In the genomic region with DNA sequence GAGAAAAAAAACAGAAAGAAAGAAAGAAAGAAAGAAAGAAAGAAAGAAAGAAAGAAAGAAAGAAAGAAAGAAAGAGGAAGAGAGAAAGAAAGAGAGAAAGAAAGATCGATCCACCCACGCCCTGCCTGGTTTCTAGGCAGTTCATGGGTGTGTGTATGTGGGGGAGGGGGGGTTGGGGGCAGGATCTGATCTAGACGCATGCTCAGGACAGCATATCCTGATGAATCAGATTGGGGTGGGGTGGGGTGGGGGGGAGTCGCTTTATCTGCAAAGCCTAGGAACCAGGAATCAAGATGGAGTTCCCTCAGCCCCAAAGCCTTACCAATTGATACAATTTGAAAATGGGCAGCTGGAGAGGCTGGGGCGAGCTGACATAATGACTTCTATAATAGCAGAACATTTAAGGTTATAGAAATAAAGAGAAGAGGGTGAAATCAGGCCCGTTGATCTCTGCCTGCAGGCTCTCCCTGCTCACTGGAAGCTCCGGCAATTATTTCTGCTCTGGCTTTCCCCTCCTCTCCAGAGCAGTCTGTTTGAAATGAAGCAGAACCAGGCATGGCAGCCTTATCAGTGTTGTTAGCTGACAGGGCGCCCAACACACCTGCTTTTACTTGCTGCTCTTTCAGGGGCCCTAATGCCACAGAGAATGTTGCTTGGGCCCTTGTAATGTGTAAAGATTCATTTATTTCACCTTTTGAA, we compare ENCODE assay signal across 13 mouse cellular contexts.
A peak's percentile ranks its signal among the peaks of the same experiment; 100 is the strongest.
DNase-seq lines count a peak whose midpoint lies in the region; ATAC-seq and TF ChIP-seq lines count a peak whose summit lies in the region.
"Had no signal": no experiment of that assay in that cellular context is flagged by ENCODE, and none has a peak within 500 bp of the region (broad histone marks: within the 10 kb centered on the region; RNA-seq: fewer than 3 reads in every experiment).

No protein-coding gene starts in this region.

- ATAC-seq in hindbrain, postnatal 0 days = no peak
- ATAC-seq in heart, embryonic 15.5 days (replicated peaks; ENCODE audit: insufficient number of reproducible peaks, insufficient read depth, low FRiP score, low read depth) = peak; percentile 78
- ATAC-seq in limb, embryonic 11.5 days (ENCODE audit: insufficient number of reproducible peaks, low FRiP score, low TSS enrichment, low read depth) = no peak

- peaks cover 45% of the 10 kb centered on the region for H3K27me3 ChIP-seq in hindbrain, embryonic 10.5 days (ENCODE audit: insufficient read depth, poor library complexity, severe bottlenecking)
- peaks cover 4% of the 10 kb centered on the region; the same call in 1 of the 2 replicates for H3K27me3 ChIP-seq in hindbrain, postnatal 0 days (ENCODE audit: insufficient read depth, low read length)
- no peaks in the 10 kb centered on the region for H3K27me3 ChIP-seq in heart, embryonic 15.5 days
- H3K27me3 ChIP-seq in limb, embryonic 11.5 days (ENCODE audit: control insufficient read depth, insufficient read depth, low read length) = peaks cover 43% of the 10 kb centered on the region

- no peak for TF ChIP-seq CTCF in hindbrain, postnatal 0 days (IDR thresholded peaks at IDR 0.05; ENCODE audit: low read depth)

- H3K4me1 ChIP-seq in hindbrain, embryonic 10.5 days (replicated peaks) = peaks cover 58% of the 10 kb centered on the region
- H3K4me1 ChIP-seq in hindbrain, postnatal 0 days (ENCODE audit: insufficient read depth, low read length) = 0 out of 2 replicates have a peak, but pooled peaks cover 5% of the 10 kb centered on the region
- peaks cover 40% of the 10 kb centered on the region for H3K4me1 ChIP-seq in heart, embryonic 15.5 days (replicated peaks)
- H3K4me1 ChIP-seq in limb, embryonic 11.5 days (ENCODE audit: control insufficient read depth, insufficient read depth, low read length) = peaks cover 16% of the 10 kb centered on the region

- H3K27ac ChIP-seq in hindbrain, embryonic 10.5 days = peak overlapping the region; percentile 50; the same call in 1 of the 2 replicates
- H3K27ac ChIP-seq in hindbrain, postnatal 0 days = no peak overlapping the region
- H3K27ac ChIP-seq in heart, embryonic 15.5 days = peak overlapping the region; percentile 69
- no peak overlapping the region for H3K27ac ChIP-seq in limb, embryonic 11.5 days (replicated peaks; ENCODE audit: low read depth, low read length)
- H3K27ac ChIP-seq: liver, embryonic 13.5 days; macrophage had no signal

- no peak overlapping the region for H3K4me2 ChIP-seq in hindbrain, postnatal 0 days (ENCODE audit: low read depth, low read length)
- peak overlapping the region; percentile 14 for H3K4me2 ChIP-seq in heart, embryonic 15.5 days
- H3K4me2 ChIP-seq in limb, embryonic 11.5 days (ENCODE audit: low read depth, severe bottlenecking) = no peak overlapping the region
- H3K4me2 ChIP-seq: liver, embryonic 13.5 days had no signal

- 52% methylated on average over 8 of the region's 8 CpGs for WGBS in hindbrain, embryonic 10.5 days
- 59% methylated on average over 8 of the region's 8 CpGs for WGBS in hindbrain, postnatal 0 days
- 26% methylated on average over 8 of the region's 8 CpGs for WGBS in heart, embryonic 15.5 days
- WGBS in limb, embryonic 11.5 days = 19% methylated on average over 8 of the region's 8 CpGs

- peak; percentile 25 to 51 for DNase-seq in adrenal gland, adult (ENCODE audit: inconsistent age in 2 of 2, low spot score in 1 of 2)
- DNase-seq in adrenal gland, postnatal 25 days = no peak
- no peak for DNase-seq in hindbrain, embryonic 10.5 days (ENCODE audit: low spot score)
- no peak for DNase-seq in hindbrain, postnatal 0 days (ENCODE audit: low spot score)
- peak; percentile 41 for DNase-seq in limb, embryonic 11.5 days (ENCODE audit: low spot score)
- no peak for DNase-seq in thymus, adult 18-20 months
- DNase-seq in right cerebral cortex, postnatal 10 days (ENCODE audit: low spot score in 2 of 2) = no peak
- DNase-seq: cerebellum, adult 8-10 months; gastrocnemius, postnatal 14 days; liver, embryonic 13.5 days; thymus, postnatal 14 days had no signal

- H3K9me3 ChIP-seq in hindbrain, embryonic 10.5 days = no peaks in the 10 kb centered on the region
- H3K9me3 ChIP-seq in hindbrain, postnatal 0 days (ENCODE audit: low read length) = no peaks in the 10 kb centered on the region
- no peaks in the 10 kb centered on the region for H3K9me3 ChIP-seq in heart, embryonic 15.5 days (replicated peaks)
- H3K9me3 ChIP-seq in limb, embryonic 11.5 days (ENCODE audit: control insufficient read depth, low read length) = no peaks in the 10 kb centered on the region
- H3K9me3 ChIP-seq: liver, embryonic 13.5 days had no signal

- no peaks in the 10 kb centered on the region for H3K36me3 ChIP-seq in hindbrain, embryonic 10.5 days
- H3K36me3 ChIP-seq in hindbrain, postnatal 0 days (ENCODE audit: insufficient read depth, low read length) = no peaks in the 10 kb centered on the region
- no peaks in the 10 kb centered on the region for H3K36me3 ChIP-seq in heart, embryonic 15.5 days
- no peaks in the 10 kb centered on the region for H3K36me3 ChIP-seq in limb, embryonic 11.5 days (ENCODE audit: control insufficient read depth, insufficient read depth, low read length)
- H3K36me3 ChIP-seq: liver, embryonic 13.5 days had no signal

- no peak overlapping the region for H3K9ac ChIP-seq in hindbrain, postnatal 0 days (replicated peaks; ENCODE audit: low read length)
- H3K9ac ChIP-seq in heart, embryonic 15.5 days = no peak overlapping the region
- no peak overlapping the region for H3K9ac ChIP-seq in limb, embryonic 11.5 days (ENCODE audit: low read length)
- H3K9ac ChIP-seq: liver, embryonic 13.5 days had no signal

- no peak overlapping the region for H3K4me3 ChIP-seq in hindbrain, embryonic 10.5 days
- no peak overlapping the region for H3K4me3 ChIP-seq in hindbrain, postnatal 0 days (ENCODE audit: low read length)
- H3K4me3 ChIP-seq in heart, embryonic 15.5 days = no peak overlapping the region
- no peak overlapping the region for H3K4me3 ChIP-seq in limb, embryonic 11.5 days (ENCODE audit: low read depth, low read length)
- H3K4me3 ChIP-seq: liver, embryonic 13.5 days had no signal

Comparison
In these comparisons a context has a peak if more than half of its experiments do, and no peak if none do; other contexts are left out.
1. DNase-seq: peak in adrenal gland, adult (2 of 2) and limb, embryonic 11.5 days (single experiment); none in adrenal gland, postnatal 25 days (single experiment), hindbrain, embryonic 10.5 days (single experiment), hindbrain, postnatal 0 days (single experiment), thymus, adult 18-20 months (0 of 2) and right cerebral cortex, postnatal 10 days (0 of 2).
2. H3K27ac ChIP-seq: peak in hindbrain, embryonic 10.5 days (single experiment) and heart, embryonic 15.5 days (single experiment); none in hindbrain, postnatal 0 days (single experiment) and limb, embryonic 11.5 days (single experiment).